Mouse (Mus musculus) brain, embryonic 14.5 days (tissue): Measurements from ENCODE around the gene Fscn2.

ENCODE experiments used
- CTCF ChIP-seq: fragments of 200-500 bp; IDR thresholded peaks from 2 replicates; pipeline ENCODE4 v1.5.1; 2012; ENCODE audit warnings: inconsistent platforms, mild to moderate bottlenecking, moderate library complexity, borderline replicate concordance; ENCODE audit not compliant: insufficient read depth, insufficient read length; ENCODE audit errors: extremely low read depth
- POLR2A ChIP-seq: fragments of 200-500 bp; IDR thresholded peaks from 2 replicates; pipeline ENCODE4 v1.6.1; 2012; ENCODE audit warnings: mild to moderate bottlenecking, inconsistent platforms, borderline replicate concordance; ENCODE audit not compliant: poor library complexity, insufficient read depth, insufficient read length, severe bottlenecking; ENCODE audit errors: extremely low read depth

DNA sequence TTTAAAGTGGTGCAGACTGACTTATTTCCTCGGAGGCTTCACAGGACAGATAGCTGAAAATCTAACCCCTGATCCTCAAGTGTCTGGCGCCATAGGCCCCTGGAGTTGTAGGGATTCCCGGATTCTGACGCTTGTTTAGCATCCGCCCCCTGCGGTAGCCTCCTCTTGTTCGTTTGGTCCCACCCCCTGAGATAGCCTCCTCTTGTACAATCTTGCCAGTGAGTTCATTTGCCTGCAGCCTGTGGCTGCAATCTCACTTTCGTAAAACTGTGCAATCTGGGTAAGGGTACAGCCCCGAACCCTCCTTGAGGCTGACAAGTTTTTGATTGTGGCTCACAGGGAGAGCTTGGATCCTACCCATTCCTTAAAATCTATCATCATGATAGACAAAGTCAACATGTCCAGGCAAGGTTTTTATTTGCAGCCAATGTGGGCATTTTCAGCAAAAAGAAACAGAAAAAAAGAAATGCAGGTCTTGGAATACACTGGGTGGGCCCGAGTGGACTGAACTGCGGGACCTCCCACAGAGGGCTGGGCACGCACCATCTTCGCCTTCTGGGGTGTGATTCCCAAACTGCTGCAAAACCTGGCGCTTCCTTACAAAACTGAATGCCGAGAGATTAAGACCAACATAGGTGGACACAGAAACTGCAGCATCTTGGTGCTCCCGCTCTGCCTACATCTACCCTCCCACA lies 46.5 kb upstream of the Fscn2 start:
- TF ChIP-seq POLR2A (no peak), CTCF (no peak)
